Mouse (Mus musculus) midbrain, embryonic 11.5 days (tissue): Measurements from ENCODE around the gene Cep112. TPM values are rescaled to one million over a fixed set of nuclear protein-coding genes. Genes with fewer than 3 reads are reported as not detected.
A peak's percentile ranks its signal among the peaks of the same experiment; 100 is the strongest.

Experiments
- ATAC-seq: fragments of 200-750 bp; cut with Nextera tagmentation; 2 replicates; pipeline ENCODE4 v1.8.0; 2017; ENCODE audit warnings: moderate TSS enrichment, moderate library complexity; ENCODE audit not compliant: low FRiP score
- DNase-seq: peaks from one replicate; pipeline ENCODE4 v3.0.0; 2015; ENCODE audit warnings: low spot score; ENCODE audit errors: missing footprints
- H3K27ac ChIP-seq: fragments of 300-500 bp; sonication (generic); 2 replicates; pipeline ENCODE4 v1.5.1; 2014; ENCODE audit warnings: low read depth, low read length
- H3K27me3 ChIP-seq: fragments of 300-500 bp; sonication (generic); 2 replicates; pipeline ENCODE4 v1.6.1; 2014; ENCODE audit warnings: mild to moderate bottlenecking, low read length, moderate library complexity, mixed read lengths; ENCODE audit not compliant: control insufficient read depth, insufficient read depth
- H3K36me3 ChIP-seq: fragments of 300-500 bp; sonication (generic); 2 replicates; pipeline ENCODE4 v1.6.1; 2014; ENCODE audit warnings: mild to moderate bottlenecking, low read length, moderate library complexity, mixed read lengths; ENCODE audit not compliant: control insufficient read depth, insufficient read depth
- H3K4me1 ChIP-seq: fragments of 300-500 bp; sonication (generic); 2 replicates; pipeline ENCODE4 v1.6.1; 2014; ENCODE audit warnings: low read length; ENCODE audit not compliant: control insufficient read depth, insufficient read depth
- H3K4me2 ChIP-seq: fragments of 300-500 bp; sonication (generic); 2 replicates; pipeline ENCODE4 v1.6.1; 2014; ENCODE audit warnings: mild to moderate bottlenecking, moderate library complexity
- H3K4me3 ChIP-seq: fragments of 300-500 bp; sonication (generic); 2 replicates; pipeline ENCODE4 v1.5.1; 2014; ENCODE audit warnings: low read depth, low read length
- H3K9ac ChIP-seq: fragments of 300-500 bp; sonication (generic); 2 replicates; pipeline ENCODE4 v1.6.1; 2014; ENCODE audit warnings: low read length
- H3K9me3 ChIP-seq: fragments of 300-500 bp; sonication (generic); 2 replicates; pipeline ENCODE4 v1.6.1; 2016; ENCODE audit warnings: low read length; ENCODE audit not compliant: control insufficient read depth
- WGBS: fragments of 180-500 bp; shearing (Covaris S2); extraction: QIAGEN DNeasy Blood & Tissue Kit; methylation state at CpG from one replicate; pipeline ENCODE4 v1.1.7; 2014; 5-methylcytosine and 5-hydroxymethylcytosine counted together
- polyA plus RNA-seq: library from polyadenylated mRNA; unstranded; fragments of >200 nt; fragmentation: Nextera tagmentation; extraction: Ambion mirVana; gene quantifications from 2 replicates; pipeline ENCODE4 v1.2.1, GENCODE M21; 2014

Cep112 gene
- polyA plus RNA-seq, 1 experiment from 2014 or later, result 21.3 TPM

GRCm38 (mm10) chr11:108396076-108396829 lies 28.7 kb upstream of the Cep112 start:
- WGBS, result 86% methylated on average over 7 of the region's 7 CpGs
- no peak for ATAC-seq

GRCm38 (mm10) chr11:108409876-108410644 lies 14.9 kb upstream of the Cep112 start:
- Histone ChIP-seq H3K4me2 (no peak overlapping the region), H3K9me3 (no peaks in the 10 kb centered on the region), H3K27me3 (no peaks in the 10 kb centered on the region), H3K9ac (no peak overlapping the region), H3K4me3 (no peak overlapping the region), H3K36me3 (no peaks in the 10 kb centered on the region), H3K4me1 (no peaks in the 10 kb centered on the region), H3K27ac (no peak overlapping the region)
- DNase-seq (no peak), ATAC-seq (no peak)
- 58% methylated on average over 7 of the region's 9 CpGs for WGBS

More at GRCm38 (mm10) chr11:108396076-108396829, 28.7 kb upstream of the Cep112 start:
- Histone ChIP-seq H3K4me3 (no peak overlapping the region), H3K36me3 (no peaks in the 10 kb centered on the region), H3K4me1 (no peaks in the 10 kb centered on the region), H3K9me3 (no peaks in the 10 kb centered on the region), H3K4me2 (no peak overlapping the region), H3K9ac (no peak overlapping the region), H3K27ac (no peak overlapping the region), H3K27me3 (no peaks in the 10 kb centered on the region)
- no peak for DNase-seq

- Histone ChIP-seq H3K36me3 (no peaks in the 10 kb centered on the region), H3K9me3 (no peaks in the 10 kb centered on the region), H3K27me3 (no peaks in the 10 kb centered on the region), H3K4me3 (no peak overlapping the region), H3K27ac (no peak overlapping the region), H3K9ac (no peak overlapping the region), H3K4me1 (no peaks in the 10 kb centered on the region), H3K4me2 (no peak overlapping the region)
- 87% methylated on average over 1 of the region's 1 CpGs for WGBS
- DNase-seq, result no peak
- no peak for ATAC-seq
These were observed 8.6 kb upstream of the Cep112 start for GRCm38 (mm10) chr11:108416360-108416759.

GRCm38 (mm10) chr11:108418540-108418939 lies 6.5 kb upstream of the Cep112 start:
- Histone ChIP-seq H3K27me3 (no peaks in the 10 kb centered on the region), H3K4me2 (no peak overlapping the region), H3K9ac (no peak overlapping the region), H3K4me3 (no peak overlapping the region), H3K36me3 (no peaks in the 10 kb centered on the region), H3K27ac (no peak overlapping the region), H3K4me1 (peaks cover 2% of the 10 kb centered on the region), H3K9me3 (no peaks in the 10 kb centered on the region)
- WGBS, result 56% methylated on average over 1 of the region's 1 CpGs
- no peak for ATAC-seq
- peak; percentile 92 for DNase-seq

GRCm38 (mm10) chr11:108419242-108419641 lies 5.8 kb upstream of the Cep112 start:
- ATAC-seq, result no peak

GRCm38 (mm10) chr11:108420751-108421150 lies 4.2 kb upstream of the Cep112 start:
- no peak overlapping the region for H3K9ac ChIP-seq
- peaks cover 6% of the 10 kb centered on the region for H3K4me1 ChIP-seq
- no peak overlapping the region for H3K4me3 ChIP-seq
- ATAC-seq (no peak), DNase-seq (no peak)
- 82% methylated on average over 4 of the region's 4 CpGs for WGBS
- no peaks in the 10 kb centered on the region for H3K9me3 ChIP-seq
- no peak overlapping the region for H3K27ac ChIP-seq
- H3K27me3 ChIP-seq, result no peaks in the 10 kb centered on the region
- no peaks in the 10 kb centered on the region for H3K36me3 ChIP-seq
- no peak overlapping the region for H3K4me2 ChIP-seq

More at GRCm38 (mm10) chr11:108419242-108419641, 5.8 kb upstream of the Cep112 start:
- Histone ChIP-seq H3K36me3 (no peaks in the 10 kb centered on the region), H3K4me1 (peaks cover 6% of the 10 kb centered on the region), H3K4me3 (no peak overlapping the region), H3K9ac (no peak overlapping the region), H3K4me2 (no peak overlapping the region), H3K9me3 (no peaks in the 10 kb centered on the region), H3K27ac (no peak overlapping the region), H3K27me3 (no peaks in the 10 kb centered on the region)
- WGBS, result 91% methylated on average over 6 of the region's 6 CpGs
- no peak for DNase-seq

- Histone ChIP-seq H3K4me3 (no peak overlapping the region), H3K27ac (no peak overlapping the region), H3K9me3 (no peaks in the 10 kb centered on the region), H3K36me3 (no peaks in the 10 kb centered on the region), H3K27me3 (no peaks in the 10 kb centered on the region), H3K4me1 (peaks cover 10% of the 10 kb centered on the region), H3K4me2 (peak overlapping the region; percentile 10; the same call in 1 of the 2 replicates), H3K9ac (no peak overlapping the region)
- 43% methylated on average over 7 of the region's 7 CpGs for WGBS
- no peak for ATAC-seq
- no peak for DNase-seq
These were observed 1.8 kb upstream of the Cep112 start for GRCm38 (mm10) chr11:108423221-108423620.

GRCm38 (mm10) chr11:108424111-108424510 lies 881 bp upstream of the Cep112 start:
- Histone ChIP-seq H3K36me3 (no peaks in the 10 kb centered on the region), H3K9me3 (no peaks in the 10 kb centered on the region), H3K9ac (peak overlapping the region; percentile 49), H3K4me3 (peak overlapping the region; percentile 59), H3K4me2 (peak overlapping the region; percentile 66), H3K27ac (peak overlapping the region; percentile 26; the same call in 1 of the 2 replicates), H3K27me3 (no peaks in the 10 kb centered on the region), H3K4me1 (peaks cover 10% of the 10 kb centered on the region)
- ATAC-seq, result no peak
- DNase-seq, result peak; percentile 89
- WGBS, result under 1% methylated on average over 5 of the region's 5 CpGs

- no peak overlapping the region; the same call in 1 of the 2 replicates for H3K27ac ChIP-seq
- 7% methylated on average over 14 of the region's 14 CpGs for WGBS
- peak; percentile 1 for ATAC-seq
These were observed 565 bp downstream of the Cep112 start for GRCm38 (mm10) chr11:108425592-108425921.

More at GRCm38 (mm10) chr11:108425592-108425921, 565 bp downstream of the Cep112 start:
- peak overlapping the region; percentile 66 for H3K4me2 ChIP-seq
- no peaks in the 10 kb centered on the region for H3K27me3 ChIP-seq
- peaks cover 10% of the 10 kb centered on the region for H3K4me1 ChIP-seq
- no peaks in the 10 kb centered on the region for H3K36me3 ChIP-seq
- H3K9me3 ChIP-seq, result no peaks in the 10 kb centered on the region
- H3K4me3 ChIP-seq, result peak overlapping the region; percentile 59
- peak overlapping the region; percentile 80 for H3K9ac ChIP-seq
- no peak for DNase-seq
